Mouse (Mus musculus): Measurements from ENCODE around the gene Gm8871. TPM values are rescaled to one million over a fixed set of nuclear protein-coding genes. Genes with fewer than 3 reads are reported as not detected.
"Not testable (repeated sequence)": the region's sequence is repeated elsewhere in the genome, so short reads cannot be mapped to it uniquely, and the experiment has no call there.

Gene Gm8871
- total RNA-seq (2018; cell fraction: chromatin; rRNA removed): not detected
- total RNA-seq (2018; cell fraction: cytosol; rRNA removed): not detected
- total RNA-seq (2018; cell fraction: nucleus; rRNA removed): not detected
- polyA plus RNA-seq (2018): not detected in 3 replicates

DNA sequence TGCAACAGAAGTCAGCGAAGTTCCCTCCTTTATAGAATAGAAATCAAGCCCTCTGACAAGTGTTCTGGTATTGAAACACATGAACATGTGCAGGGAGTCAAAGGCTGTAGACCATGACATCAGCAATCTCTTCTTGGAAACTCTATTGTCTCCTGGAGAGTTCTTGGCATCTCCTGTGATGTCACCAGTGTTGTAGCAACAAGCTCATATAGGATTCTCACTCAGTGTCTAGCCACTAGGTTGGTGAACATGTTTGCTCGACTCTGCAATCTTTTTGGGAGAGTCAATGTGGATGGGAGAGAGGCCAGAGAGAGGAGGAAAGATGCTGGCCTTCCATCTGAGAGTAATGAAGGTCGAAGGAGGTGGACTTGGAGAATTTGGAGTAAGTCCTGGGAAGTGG, at the start of gene Gm8871, which contains the start of gene Gm8857:
Gm8871 (plus strand) TSS at position 301 of the 400 bp plus-strand sequence.
Gm8857 (plus strand) TSS at position 303 of the 400 bp plus-strand sequence.
- H3K27ac ChIP-seq; H3K4me3 ChIP-seq (ENCODE audit: inconsistent target); H3K36me3 ChIP-seq (ENCODE audit: inconsistent target); H3K79me2 ChIP-seq (ENCODE audit: inconsistent target): not testable (repeated sequence)
- no CpG with 5 or more reads among the region's 3 CpGs for WGBS (ENCODE audit: missing documents)

DNA sequence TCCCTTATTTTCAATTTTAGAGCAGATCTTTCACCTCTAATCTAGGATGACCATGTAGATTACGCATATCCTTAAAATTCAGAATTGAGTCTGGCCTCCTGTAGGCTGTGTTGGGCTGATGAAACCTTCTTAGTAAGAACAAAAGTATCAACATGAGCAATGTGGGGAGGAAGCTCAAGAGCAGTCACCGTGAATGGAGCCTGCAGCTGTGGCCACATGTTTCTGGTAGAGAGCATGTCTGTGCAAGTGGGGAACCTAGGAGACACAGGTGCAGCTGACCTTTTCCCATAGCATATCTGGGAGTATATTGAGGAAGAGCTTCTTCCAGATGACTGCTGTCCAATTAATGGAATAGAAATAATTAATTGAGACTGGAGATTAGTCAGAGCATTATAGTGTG, 5.9 kb downstream of the Gm8871 start:
- WGBS (ENCODE audit: missing documents): no CpG with 5 or more reads among the region's 2 CpGs
- not testable (repeated sequence) for H3K36me3 ChIP-seq (ENCODE audit: inconsistent target); H3K27ac ChIP-seq; H3K4me3 ChIP-seq (ENCODE audit: inconsistent target); H3K79me2 ChIP-seq (ENCODE audit: inconsistent target)

DNA sequence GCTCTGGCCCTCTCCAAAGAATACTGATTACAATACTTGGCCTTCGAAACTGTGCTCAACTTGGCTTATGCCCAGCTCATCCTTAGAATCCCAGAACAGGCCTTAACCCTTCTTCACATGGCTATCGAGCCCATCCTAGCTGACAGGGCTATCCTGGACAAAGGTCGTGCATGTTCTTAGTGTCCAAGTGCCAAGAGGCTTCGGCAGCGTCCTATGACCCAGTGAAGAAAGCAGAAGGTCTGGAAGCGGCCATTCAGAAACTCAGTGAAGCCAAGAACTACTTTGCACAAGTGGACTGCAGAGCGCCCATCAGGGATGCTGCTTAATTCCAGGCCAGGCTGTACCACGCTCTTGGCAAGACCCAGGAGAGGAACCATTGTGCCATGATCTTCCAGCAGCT, 10.5 kb downstream of the Gm8871 start:
- H3K36me3 ChIP-seq (ENCODE audit: inconsistent target); H3K4me3 ChIP-seq (ENCODE audit: inconsistent target); H3K27ac ChIP-seq; H3K79me2 ChIP-seq (ENCODE audit: inconsistent target): not testable (repeated sequence)
- 80% methylated on average over 1 of the region's 8 CpGs for WGBS (ENCODE audit: missing documents)

Other genes starting within 250 kb of the Gm8871 start
- gene Gm8857, start within 50 bp of the Gm8871 start, polyA plus RNA-seq (2018): not detected in 3 replicates
- gene Gm8879, start 179.8 kb downstream of the Gm8871 start, polyA plus RNA-seq (2018): not detected in 3 replicates
- gene Gm5861, start 235.3 kb downstream of the Gm8871 start, polyA plus RNA-seq (2018): not detected in 3 replicates